Comparison of ENCODE assay signal across 27 mouse cellular contexts in the genomic region with DNA sequence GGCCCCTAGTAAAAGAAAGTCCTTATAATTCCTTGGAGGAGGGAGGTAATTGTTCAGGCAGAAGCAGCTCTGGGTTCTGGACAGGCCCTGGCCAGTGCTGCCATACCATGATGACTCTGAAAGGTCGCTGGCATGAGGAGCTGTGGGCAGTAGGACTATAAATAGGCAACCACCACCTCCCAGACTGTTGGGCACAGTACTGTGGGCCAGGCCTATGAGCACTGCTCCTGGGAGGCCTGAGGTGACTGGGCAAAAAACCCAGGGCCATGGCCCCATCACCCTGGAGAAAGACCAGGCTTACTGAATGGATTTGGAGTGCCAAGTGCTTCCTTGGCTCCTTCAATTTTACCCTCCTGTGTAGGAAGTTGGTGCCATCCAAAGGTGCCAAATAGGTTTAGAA. TPM values are rescaled to one million over a fixed set of nuclear protein-coding genes. Genes with fewer than 3 reads are reported as not detected.
DNase-seq lines count a peak whose midpoint lies in the region; ATAC-seq and TF ChIP-seq lines count a peak whose summit lies in the region.
"Had no signal": no experiment of that assay in that cellular context is flagged by ENCODE, and none has a peak within 500 bp of the region (broad histone marks: within the 10 kb centered on the region; RNA-seq: fewer than 3 reads in every experiment).

No protein-coding gene starts in this region.

- no peaks in the 10 kb centered on the region for H3K27me3 ChIP-seq in embryonic facial prominence, embryonic 15.5 days
- H3K27me3 ChIP-seq: CH12.LX, Patski had no signal

- no peak overlapping the region for H3K4me3 ChIP-seq in gastrocnemius, adult 2 months
- no peak overlapping the region for H3K4me3 ChIP-seq in embryonic facial prominence, embryonic 15.5 days (replicated peaks)

- TF ChIP-seq CTCF in gastrocnemius, adult 2 months (IDR thresholded peaks at IDR 0.05), result no peak

- peaks cover 45% of the 10 kb centered on the region for H3K36me3 ChIP-seq in embryonic facial prominence, embryonic 15.5 days
- H3K36me3 ChIP-seq: G1E had no signal

- H3K9ac ChIP-seq in embryonic facial prominence, embryonic 15.5 days, result no peak overlapping the region
- H3K9ac ChIP-seq: forebrain, postnatal 0 days; hindbrain, embryonic 14.5 days had no signal

- 73% methylated on average over 1 of the region's 1 CpGs for WGBS in embryonic facial prominence, embryonic 15.5 days

- DNase-seq in adrenal gland, postnatal 14 days, result peak; percentile 27
- no peak for DNase-seq in adrenal gland, postnatal 4 days (ENCODE audit: low spot score in 2 of 2)
- peak; percentile 67 for DNase-seq in gastrocnemius, adult 2 months
- DNase-seq in gastrocnemius, postnatal 4 days (ENCODE audit: low spot score in 2 of 2), result no peak
- peak; percentile 40 to 71 for DNase-seq in heart, adult 18-20 months
- no peak for DNase-seq in heart, postnatal 14 days
- DNase-seq in kidney, adult 8-10 months, result no peak
- DNase-seq: adrenal gland, postnatal 36 days; B cell, adult 2 months; cerebellum, adult 11 months; cerebellum, adult 2 months; cerebellum, adult 9-11 months; cerebellum, postnatal 25 days; forebrain, postnatal 0 days; gastrocnemius, postnatal 14 days; kidney, adult 18-20 months had no signal

- ATAC-seq in embryonic facial prominence, embryonic 15.5 days (ENCODE audit: insufficient number of reproducible peaks, low FRiP score, low TSS enrichment, low read depth), result no peak
- ATAC-seq: forebrain, embryonic 14.5 days; forebrain, postnatal 0 days; hindbrain, postnatal 0 days; inflammation-experienced regulatory T-cells, adult 6 months; intestine, embryonic 16.5 days; Patski had no signal

- H3K4me2 ChIP-seq in embryonic facial prominence, embryonic 15.5 days (replicated peaks), result no peak overlapping the region
- H3K4me2 ChIP-seq: hindbrain, embryonic 14.5 days had no signal

- peak overlapping the region; percentile 80 for H3K27ac ChIP-seq in gastrocnemius, adult 2 months
- 0 out of 2 replicates have a peak overlapping the region, but pooled peaks have one; percentile 44 for H3K27ac ChIP-seq in embryonic facial prominence, embryonic 15.5 days (replicated peaks)
- H3K27ac ChIP-seq: hindbrain, embryonic 14.5 days; hindbrain, postnatal 0 days; kidney, postnatal 0 days had no signal

- no peaks in the 10 kb centered on the region for H3K9me3 ChIP-seq in embryonic facial prominence, embryonic 15.5 days (replicated peaks)

- H3K4me1 ChIP-seq in embryonic facial prominence, embryonic 15.5 days, result peaks cover 50% of the 10 kb centered on the region

- intact Hi-C loops in gastrocnemius, adult 2 months (cut with DNase I), result loop anchor here (10.0 kb wide), 1 partner anchor 64 kb away; no protein-coding TSS in a partner anchor
- intact Hi-C loops in heart, postnatal 14 days (cut with DNase I), result no loop called here

RNA-seq across cellular contexts. Expression of a gene that starts 16.6 kb away (rescaled TPM):
- total RNA-seq in adrenal gland, postnatal 14 days (2021), result 21.5 and 25.7 TPM in 2 replicates
- 10 to 100 TPM; 34.0 to 42.9 TPM for total RNA-seq in adrenal gland, postnatal 4 days (2021)
- total RNA-seq in gastrocnemius, adult 2 months (2021), result 1 to 10 TPM; 4.9 to 6.2 TPM
- 10 to 100 TPM; 20.4 to 22.3 TPM for total RNA-seq in gastrocnemius, postnatal 4 days (2021)
- 10 to 100 TPM; 10.9 to 13.5 TPM for total RNA-seq in heart, adult 18-20 months (2021)
- 10 to 100 TPM; 11.4 to 12.4 TPM for total RNA-seq in heart, postnatal 14 days (2021)
- polyA plus RNA-seq in embryonic facial prominence, embryonic 15.5 days (2015; fragmentation: Nextera tagmentation; extraction: Ambion mirVana), result 158 and 164 TPM in 2 replicates
- total RNA-seq: CH12.LX; common myeloid progenitor, adult 5-6 weeks had no signal
- polyA plus RNA-seq: G1E; inflammation-experienced regulatory T-cells, adult 6 months had no signal

Comparison
In these comparisons a context has a peak if more than half of its experiments do, and no peak if none do; other contexts are left out.
1. DNase-seq: peak in adrenal gland, postnatal 14 days (single experiment), gastrocnemius, adult 2 months (single experiment) and heart, adult 18-20 months (2 of 2); none in adrenal gland, postnatal 4 days (0 of 2), gastrocnemius, postnatal 4 days (0 of 2), heart, postnatal 14 days (0 of 2) and kidney, adult 8-10 months (0 of 2).